10 mouse cellular contexts compared by ENCODE assay signal in the genomic region with DNA sequence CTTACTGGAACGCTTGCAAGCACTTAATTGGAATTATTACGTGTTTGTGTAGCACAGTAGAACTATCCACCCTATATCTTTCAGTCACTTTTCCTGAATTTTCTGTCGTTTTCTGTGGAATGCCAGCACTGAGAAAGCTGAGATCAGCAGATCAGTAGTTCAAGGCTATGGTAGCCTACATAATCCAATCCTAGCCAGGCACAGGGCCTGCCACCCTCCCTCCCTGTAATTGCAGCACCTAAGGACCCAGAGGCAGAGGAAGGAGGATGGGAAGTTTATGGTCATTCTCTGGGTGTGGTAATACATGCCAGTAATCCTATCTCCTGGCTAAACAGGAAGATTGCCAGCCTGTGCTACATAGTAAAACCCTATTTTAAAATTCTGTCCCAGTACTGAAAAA. TPM values are rescaled to one million over a fixed set of nuclear protein-coding genes. Genes with fewer than 3 reads are reported as not detected.
DNase-seq lines count a peak whose midpoint lies in the region; ATAC-seq and TF ChIP-seq lines count a peak whose summit lies in the region.
"Had no signal": no experiment of that assay in that cellular context is flagged by ENCODE, and none has a peak within 500 bp of the region (broad histone marks: within the 10 kb centered on the region; RNA-seq: fewer than 3 reads in every experiment).

No protein-coding gene starts in this region.

- H3K9ac ChIP-seq in forebrain, embryonic 11.5 days (ENCODE audit: low read length) = peak overlapping the region; percentile 69; the same call in 1 of the 2 replicates
- H3K9ac ChIP-seq in forebrain, embryonic 16.5 days (replicated peaks; ENCODE audit: low read depth, low read length) = no peak overlapping the region
- H3K9ac ChIP-seq in lung, embryonic 16.5 days (ENCODE audit: low read length) = peak overlapping the region; percentile 80; the same call in 1 of the 2 replicates
- 0 out of 2 replicates have a peak overlapping the region, but pooled peaks have one; percentile 19 for H3K9ac ChIP-seq in limb, embryonic 13.5 days

- H3K27me3 ChIP-seq in forebrain, embryonic 11.5 days (ENCODE audit: control insufficient read depth, insufficient read depth, low read length) = no peaks in the 10 kb centered on the region
- no peaks in the 10 kb centered on the region for H3K27me3 ChIP-seq in forebrain, embryonic 16.5 days (replicated peaks; ENCODE audit: control insufficient read depth, insufficient read depth, low read length)
- no peaks in the 10 kb centered on the region for H3K27me3 ChIP-seq in lung, embryonic 16.5 days (ENCODE audit: control insufficient read depth, insufficient read depth, low read depth, low read length)
- H3K27me3 ChIP-seq in limb, embryonic 13.5 days = no peaks in the 10 kb centered on the region
- no peaks in the 10 kb centered on the region for H3K27me3 ChIP-seq in small intestine, adult 2 months (ENCODE audit: control insufficient read depth, insufficient read depth, low read length)

- no peak for TF ChIP-seq CTCF in small intestine, adult 2 months (IDR thresholded peaks at IDR 0.05; ENCODE audit: extremely low read depth, insufficient read length, insufficient replicate concordance, low read depth, low read length)

- H3K4me2 ChIP-seq in forebrain, embryonic 11.5 days (ENCODE audit: low read depth, low read length, severe bottlenecking) = peak overlapping the region; percentile 93; the same call in 1 of the 2 replicates
- no peak overlapping the region for H3K4me2 ChIP-seq in forebrain, embryonic 16.5 days (ENCODE audit: low read length)
- H3K4me2 ChIP-seq in lung, embryonic 16.5 days (ENCODE audit: low read depth, low read length) = no peak overlapping the region
- peak overlapping the region; percentile 88 for H3K4me2 ChIP-seq in limb, embryonic 13.5 days (replicated peaks)

- H3K9me3 ChIP-seq in forebrain, embryonic 11.5 days (ENCODE audit: control insufficient read depth, low read length) = no peaks in the 10 kb centered on the region
- H3K9me3 ChIP-seq in forebrain, embryonic 16.5 days (ENCODE audit: control insufficient read depth, low read length) = no peaks in the 10 kb centered on the region
- no peaks in the 10 kb centered on the region for H3K9me3 ChIP-seq in lung, embryonic 16.5 days (ENCODE audit: control insufficient read depth, low read length)
- no peaks in the 10 kb centered on the region for H3K9me3 ChIP-seq in limb, embryonic 13.5 days

- H3K27ac ChIP-seq in forebrain, embryonic 11.5 days (ENCODE audit: low read depth, low read length) = no peak overlapping the region
- no peak overlapping the region for H3K27ac ChIP-seq in forebrain, embryonic 16.5 days (ENCODE audit: low read length)
- no peak overlapping the region; the same call in 1 of the 2 replicates for H3K27ac ChIP-seq in lung, embryonic 16.5 days (ENCODE audit: low read length)
- peak overlapping the region; percentile 97; the same call in 1 of the 2 replicates for H3K27ac ChIP-seq in limb, embryonic 13.5 days
- H3K27ac ChIP-seq in small intestine, adult 2 months (ENCODE audit: insufficient read depth, low read depth, low read length) = peak overlapping the region; percentile 87

- peaks cover 14% of the 10 kb centered on the region for H3K4me1 ChIP-seq in forebrain, embryonic 11.5 days (replicated peaks; ENCODE audit: control insufficient read depth, insufficient read depth, low read length)
- peaks cover 21% of the 10 kb centered on the region for H3K4me1 ChIP-seq in forebrain, embryonic 16.5 days (replicated peaks; ENCODE audit: control insufficient read depth, insufficient read depth, low read length)
- peaks cover 19% of the 10 kb centered on the region for H3K4me1 ChIP-seq in lung, embryonic 16.5 days (replicated peaks; ENCODE audit: control insufficient read depth, insufficient read depth, low read length)
- peaks cover 26% of the 10 kb centered on the region for H3K4me1 ChIP-seq in limb, embryonic 13.5 days
- H3K4me1 ChIP-seq in small intestine, adult 2 months (ENCODE audit: control insufficient read depth, insufficient read depth, insufficient read length, low read length) = peaks cover 6% of the 10 kb centered on the region; the same call in 1 of the 2 replicates

- WGBS in forebrain, embryonic 11.5 days = 72% methylated on average over 3 of the region's 3 CpGs
- WGBS in forebrain, embryonic 16.5 days = 60% methylated on average over 3 of the region's 3 CpGs
- 66% methylated on average over 3 of the region's 3 CpGs for WGBS in lung, embryonic 16.5 days
- WGBS in limb, embryonic 13.5 days = 59% methylated on average over 3 of the region's 3 CpGs
- 49% methylated on average over 3 of the region's 3 CpGs for WGBS in small intestine, adult 2 months

- no peak for ATAC-seq in forebrain, embryonic 11.5 days (replicated peaks; ENCODE audit: low FRiP score)
- no peak for ATAC-seq in forebrain, embryonic 16.5 days
- ATAC-seq in lung, embryonic 16.5 days (ENCODE audit: low read depth) = no peak
- no peak for ATAC-seq in limb, embryonic 13.5 days (ENCODE audit: low FRiP score, low read depth)

- no peak overlapping the region for H3K4me3 ChIP-seq in forebrain, embryonic 11.5 days (ENCODE audit: low read depth, low read length)
- no peak overlapping the region for H3K4me3 ChIP-seq in forebrain, embryonic 16.5 days (replicated peaks; ENCODE audit: low read length)
- no peak overlapping the region for H3K4me3 ChIP-seq in lung, embryonic 16.5 days (ENCODE audit: low read length)
- H3K4me3 ChIP-seq in limb, embryonic 13.5 days = peak overlapping the region; percentile 90
- no peak overlapping the region for H3K4me3 ChIP-seq in small intestine, adult 2 months (ENCODE audit: low read depth, low read length)

- no peak for DNase-seq in forebrain, embryonic 11.5 days (ENCODE audit: low spot score)
- DNase-seq in lung, postnatal 10 days = no peak
- DNase-seq in layer of hippocampus, adult 9-11 months = no peak
- DNase-seq in retina, embryonic 14.5 days (ENCODE audit: low spot score) = no peak
- DNase-seq: gastrocnemius, postnatal 36 days; thymus, postnatal 36 days had no signal

- TF ChIP-seq POLR2A in small intestine, adult 2 months (IDR thresholded peaks at IDR 0.05; ENCODE audit: low read depth, low read length) = no peak

- peaks cover under 1% of the 10 kb centered on the region; the same call in 1 of the 2 replicates for H3K36me3 ChIP-seq in forebrain, embryonic 11.5 days (ENCODE audit: control insufficient read depth, insufficient read depth, low read length)
- peaks cover 9% of the 10 kb centered on the region for H3K36me3 ChIP-seq in forebrain, embryonic 16.5 days (ENCODE audit: control insufficient read depth, insufficient read depth)
- peaks cover 14% of the 10 kb centered on the region for H3K36me3 ChIP-seq in lung, embryonic 16.5 days (ENCODE audit: control insufficient read depth, insufficient read depth, low read length)
- H3K36me3 ChIP-seq in limb, embryonic 13.5 days = peaks cover 18% of the 10 kb centered on the region
- peaks cover 11% of the 10 kb centered on the region for H3K36me3 ChIP-seq in small intestine, adult 2 months (ENCODE audit: control insufficient read depth, insufficient read depth, low read length)

RNA-seq across cellular contexts. Expression of a gene that starts 1.0 kb away (rescaled TPM):
- polyA plus RNA-seq in forebrain, embryonic 11.5 days (2014; fragmentation: Nextera tagmentation; extraction: Ambion mirVana) = 2,045 and 2,063 TPM in 2 replicates
- polyA plus RNA-seq in forebrain, embryonic 16.5 days (2015; fragmentation: Nextera tagmentation; extraction: Ambion mirVana) = 1,142 and 1,181 TPM in 2 replicates
- polyA plus RNA-seq in lung, embryonic 16.5 days (2015; fragmentation: Nextera tagmentation; extraction: Ambion mirVana) = 1,390 and 1,410 TPM in 2 replicates
- 1,543 and 1,562 TPM in 2 replicates for polyA plus RNA-seq in limb, embryonic 13.5 days (2015; fragmentation: Nextera tagmentation; extraction: Ambion mirVana)
- polyA plus RNA-seq in small intestine, adult 2 months (2012; rRNA removed) = 136 and 230 TPM in 2 replicates

RNA-seq across cellular contexts. Expression of a gene that starts 9.1 kb away (rescaled TPM):
- polyA plus RNA-seq in forebrain, embryonic 11.5 days (2014; fragmentation: Nextera tagmentation; extraction: Ambion mirVana) = 99.2 and 106 TPM in 2 replicates
- 81.2 and 91.8 TPM in 2 replicates for polyA plus RNA-seq in forebrain, embryonic 16.5 days (2015; fragmentation: Nextera tagmentation; extraction: Ambion mirVana)
- polyA plus RNA-seq in lung, embryonic 16.5 days (2015; fragmentation: Nextera tagmentation; extraction: Ambion mirVana) = 85.1 and 87.8 TPM in 2 replicates
- 90.0 and 90.1 TPM in 2 replicates for polyA plus RNA-seq in limb, embryonic 13.5 days (2015; fragmentation: Nextera tagmentation; extraction: Ambion mirVana)
- polyA plus RNA-seq in small intestine, adult 2 months (2012; rRNA removed) = 57.4 and 104 TPM in 2 replicates

RNA-seq across cellular contexts. Expression of a gene that starts 12.8 kb away (rescaled TPM):
- polyA plus RNA-seq in forebrain, embryonic 11.5 days (2014; fragmentation: Nextera tagmentation; extraction: Ambion mirVana) = 7.1 and 10.1 TPM in 2 replicates
- polyA plus RNA-seq in forebrain, embryonic 16.5 days (2015; fragmentation: Nextera tagmentation; extraction: Ambion mirVana) = 3.3 and 3.4 TPM in 2 replicates
- 2.7 and 4.9 TPM in 2 replicates for polyA plus RNA-seq in lung, embryonic 16.5 days (2015; fragmentation: Nextera tagmentation; extraction: Ambion mirVana)
- polyA plus RNA-seq in limb, embryonic 13.5 days (2015; fragmentation: Nextera tagmentation; extraction: Ambion mirVana) = 9.3 and 9.7 TPM in 2 replicates
- polyA plus RNA-seq in small intestine, adult 2 months (2012; rRNA removed) = 10.6 and 11.4 TPM in 2 replicates

RNA-seq across cellular contexts. Expression of a gene that starts 21.9 kb away (rescaled TPM):
- 16.4 and 23.0 TPM in 2 replicates for polyA plus RNA-seq in forebrain, embryonic 11.5 days (2014; fragmentation: Nextera tagmentation; extraction: Ambion mirVana)
- polyA plus RNA-seq in forebrain, embryonic 16.5 days (2015; fragmentation: Nextera tagmentation; extraction: Ambion mirVana) = 19.0 and 21.5 TPM in 2 replicates
- polyA plus RNA-seq in lung, embryonic 16.5 days (2015; fragmentation: Nextera tagmentation; extraction: Ambion mirVana) = 5.7 and 6.4 TPM in 2 replicates
- polyA plus RNA-seq in limb, embryonic 13.5 days (2015; fragmentation: Nextera tagmentation; extraction: Ambion mirVana) = 10.2 and 12.9 TPM in 2 replicates
- 17.3 and 23.9 TPM in 2 replicates for polyA plus RNA-seq in small intestine, adult 2 months (2012; rRNA removed)

RNA-seq across cellular contexts. Expression of a gene that starts 22.0 kb away (rescaled TPM):
- polyA plus RNA-seq in forebrain, embryonic 11.5 days (2014; fragmentation: Nextera tagmentation; extraction: Ambion mirVana) = 17.2 and 17.6 TPM in 2 replicates
- polyA plus RNA-seq in forebrain, embryonic 16.5 days (2015; fragmentation: Nextera tagmentation; extraction: Ambion mirVana) = 16.4 and 18.5 TPM in 2 replicates
- polyA plus RNA-seq in lung, embryonic 16.5 days (2015; fragmentation: Nextera tagmentation; extraction: Ambion mirVana) = 7.9 and 8.6 TPM in 2 replicates
- 16.1 and 19.4 TPM in 2 replicates for polyA plus RNA-seq in limb, embryonic 13.5 days (2015; fragmentation: Nextera tagmentation; extraction: Ambion mirVana)
- polyA plus RNA-seq in small intestine, adult 2 months (2012; rRNA removed) = 1.8 and 2.6 TPM in 2 replicates

Comparison
In these comparisons a context has a peak if more than half of its experiments do, and no peak if none do; other contexts are left out.
1. H3K4me2 ChIP-seq: peak in forebrain, embryonic 11.5 days (single experiment) and limb, embryonic 13.5 days (single experiment); none in forebrain, embryonic 16.5 days (single experiment) and lung, embryonic 16.5 days (single experiment).
2. H3K27ac ChIP-seq: peak in limb, embryonic 13.5 days (single experiment) and small intestine, adult 2 months (single experiment); none in forebrain, embryonic 11.5 days (single experiment), forebrain, embryonic 16.5 days (single experiment) and lung, embryonic 16.5 days (single experiment).